Mouse (Mus musculus) Patski (cell line): ENCODE measurements at regions not wholly inside any gene's neighbourhood (a gene's known extent, or its start where the extent isn't known, plus 50 kb on each side); places are given as distances from the start of the nearest gene placed in this dataset.

Experiments used
- ATAC-seq: fragments of 100-300 bp; one replicate; pipeline ENCODE4 v1.8.0; 2021
- CTCF ChIA-PET: fragments of 350-600 bp; sonication (Branson Sonifier 250); formaldehyde crosslinking; loops from one replicate; lab custom pipeline; 2022; ENCODE audit warnings: inconsistent platforms; lab: Charles Lee
- POLR2A ChIA-PET: fragments of 350-600 bp; sonication (Branson Sonifier 250); formaldehyde crosslinking; loops from one replicate; lab custom pipeline; 2022; ENCODE audit warnings: antibody characterized with exemption, inconsistent platforms; lab: Charles Lee
- DNase-seq: peaks from one replicate; pipeline ENCODE4 v3.0.0-alpha.2; 2011; ENCODE audit warnings: low read depth, low spot score
- H3K27me3 ChIP-seq: fragments of 371-371 bp; one replicate; pipeline ENCODE4 v1.5.1; 2021
- CTCF ChIP-seq: fragments of 100-300 bp; IDR thresholded peaks from one replicate; pipeline ENCODE4 v1.5.1; 2021
- in situ Hi-C: fragments of 300-500 bp; cut with MboI; formaldehyde crosslinking; loops from 3 replicates; pipeline ENCODE4 v1.11.1; 2018; ENCODE audit warnings: low pct_unique_long_range_greater_than_20kb, mixed read lengths

DNA sequence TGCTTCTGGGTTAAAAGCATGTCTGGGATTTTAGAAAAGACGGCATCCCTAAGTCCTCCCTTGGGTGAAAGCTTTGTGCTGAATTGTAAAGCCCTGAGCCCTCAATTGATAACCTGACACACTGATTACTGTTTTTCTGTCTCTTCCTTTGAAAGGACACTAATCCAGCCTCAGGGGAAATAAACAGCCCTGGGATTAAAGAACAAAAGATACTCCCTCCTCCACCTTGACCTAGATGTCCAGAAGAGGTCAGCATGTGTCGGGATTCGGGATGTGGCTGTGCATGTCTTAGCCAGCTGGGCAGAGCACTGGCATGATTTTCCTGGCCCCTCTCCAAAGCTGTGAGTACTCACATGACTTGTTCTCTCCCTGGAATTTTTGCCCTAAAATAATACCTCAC, 208.6 kb downstream of the Brinp2 start:
- ATAC-seq: no peak
- in situ Hi-C loops: no loop called here
- ChIA-PET POLR2A (no interaction called here), CTCF (no interaction called here)
- DNase-seq: no peak
- no peak for TF ChIP-seq CTCF
- peaks cover 4% of the 10 kb centered on the region for H3K27me3 ChIP-seq

DNA sequence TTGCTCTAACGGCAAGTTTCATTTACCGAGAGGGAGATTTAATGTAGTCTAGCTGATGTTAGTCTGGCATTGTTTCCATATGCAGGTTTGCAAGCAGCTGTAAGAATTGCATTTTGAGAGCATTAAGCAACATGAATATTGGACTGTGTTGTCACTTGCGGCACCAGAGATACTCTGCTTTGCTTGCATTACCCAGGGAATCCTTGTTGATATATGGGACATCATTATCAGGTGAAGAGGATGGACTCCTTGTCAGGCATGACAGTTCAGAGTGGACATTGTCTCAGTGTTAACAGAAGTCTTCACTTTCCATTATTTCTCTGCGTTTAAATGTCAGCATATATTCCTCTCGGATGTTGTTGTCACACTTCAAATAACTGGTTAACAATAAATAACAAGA, 208.1 kb downstream of the Brinp2 start:
- peaks cover 4% of the 10 kb centered on the region for H3K27me3 ChIP-seq
- TF ChIP-seq CTCF: no peak
- ChIA-PET CTCF (no interaction called here), POLR2A (no interaction called here)
- no peak for DNase-seq
- ATAC-seq: no peak
- in situ Hi-C loops: no loop called here

DNA sequence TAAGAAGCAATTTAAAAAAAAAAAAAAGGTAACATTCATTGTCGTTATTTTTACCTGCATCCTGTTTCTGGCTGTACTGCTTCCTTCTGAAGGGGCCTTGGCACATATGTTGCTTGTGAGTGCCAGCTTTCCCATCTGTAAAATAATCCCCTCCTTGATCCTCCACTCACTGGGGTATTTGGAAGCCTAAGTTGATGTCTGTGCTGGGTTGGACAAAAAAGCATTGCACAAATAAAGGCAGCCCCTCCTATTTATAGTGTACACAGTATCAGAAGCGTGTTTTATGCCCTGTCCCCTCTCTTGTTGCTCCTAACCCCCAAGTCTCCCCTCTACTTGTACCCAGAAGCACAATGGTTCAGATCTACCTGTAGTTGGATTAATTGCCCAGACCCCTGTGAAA, 195.0 kb downstream of the Brinp2 start:
- POLR2A ChIA-PET: no interaction called here
- no peak for TF ChIP-seq CTCF
- CTCF ChIA-PET: no interaction called here
- no peaks in the 10 kb centered on the region for H3K27me3 ChIP-seq
- DNase-seq (no peak), ATAC-seq (no peak)
- in situ Hi-C loops: no loop called here

DNA sequence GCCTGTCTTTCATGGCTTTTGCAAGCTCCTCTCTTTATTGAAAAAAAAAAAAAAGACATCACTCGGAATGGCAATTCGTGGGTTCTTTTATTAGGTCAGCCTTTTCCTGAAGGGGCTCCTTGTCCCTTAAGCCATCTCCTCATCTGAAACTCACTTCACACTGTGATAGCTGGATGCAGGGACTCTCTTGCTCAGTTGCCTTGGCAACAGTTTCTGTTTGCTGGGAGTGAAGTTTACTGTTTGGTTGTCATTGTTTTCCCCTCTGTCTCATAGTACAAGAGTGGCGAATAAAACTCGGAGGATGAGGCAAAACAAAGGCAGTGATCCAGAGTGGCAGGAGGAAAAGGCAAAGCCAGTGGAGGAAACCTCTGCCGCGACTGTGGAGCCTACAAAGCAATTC, 194.6 kb downstream of the Brinp2 start:
- POLR2A ChIA-PET: no interaction called here
- no peaks in the 10 kb centered on the region for H3K27me3 ChIP-seq
- no peak for DNase-seq
- no peak for TF ChIP-seq CTCF
- in situ Hi-C loops: no loop called here
- CTCF ChIA-PET: no interaction called here
- no peak for ATAC-seq

DNA sequence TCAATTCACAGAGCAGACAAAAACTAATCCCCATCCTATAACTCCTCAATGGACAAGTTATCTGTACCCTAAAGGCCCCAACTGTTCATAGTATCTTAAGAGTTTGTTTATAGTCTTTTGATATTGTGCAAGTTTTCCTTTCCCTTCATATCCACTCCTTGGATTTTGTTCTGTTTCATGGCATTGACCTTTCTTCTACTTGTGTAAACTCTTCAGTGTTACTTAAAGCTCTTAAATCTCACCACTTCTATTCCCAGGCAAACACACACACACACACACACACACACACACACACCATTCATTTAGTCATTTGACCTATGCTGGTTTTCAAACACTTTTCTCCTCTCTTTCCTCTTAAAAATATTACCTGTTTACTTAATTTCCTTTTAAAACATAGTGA, 192.7 kb downstream of the Brinp2 start:
- no peak for DNase-seq

DNA sequence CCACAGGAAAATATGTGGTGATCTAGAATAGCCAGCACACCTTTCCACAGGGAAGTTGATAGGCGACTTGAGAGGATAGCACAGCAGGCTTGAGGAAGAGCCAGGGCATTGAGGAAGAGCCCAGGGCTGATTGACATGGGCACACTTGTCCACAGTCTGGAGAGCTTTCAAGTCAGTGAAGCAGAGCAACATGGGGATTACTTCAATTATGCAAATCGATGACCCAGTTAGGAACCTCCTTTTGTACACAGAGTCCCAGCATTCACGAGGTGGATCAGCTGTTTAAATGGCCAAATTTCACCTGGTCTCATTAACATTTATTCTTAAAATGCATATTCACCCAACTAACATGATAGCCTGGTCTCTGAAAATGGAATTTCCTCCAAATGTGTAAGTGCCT, 186.1 kb downstream of the Brinp2 start:
- in situ Hi-C loops: no loop called here
- ATAC-seq (no peak), DNase-seq (no peak)
- H3K27me3 ChIP-seq: no peaks in the 10 kb centered on the region
- TF ChIP-seq CTCF: no peak
- ChIA-PET POLR2A (no interaction called here), CTCF (no interaction called here)

More for the DNA sequence above, 192.7 kb downstream of the Brinp2 start:
- no peaks in the 10 kb centered on the region for H3K27me3 ChIP-seq
- ChIA-PET POLR2A (no interaction called here), CTCF (no interaction called here)
- ATAC-seq: no peak
- in situ Hi-C loops: no loop called here
- TF ChIP-seq CTCF: no peak

DNA sequence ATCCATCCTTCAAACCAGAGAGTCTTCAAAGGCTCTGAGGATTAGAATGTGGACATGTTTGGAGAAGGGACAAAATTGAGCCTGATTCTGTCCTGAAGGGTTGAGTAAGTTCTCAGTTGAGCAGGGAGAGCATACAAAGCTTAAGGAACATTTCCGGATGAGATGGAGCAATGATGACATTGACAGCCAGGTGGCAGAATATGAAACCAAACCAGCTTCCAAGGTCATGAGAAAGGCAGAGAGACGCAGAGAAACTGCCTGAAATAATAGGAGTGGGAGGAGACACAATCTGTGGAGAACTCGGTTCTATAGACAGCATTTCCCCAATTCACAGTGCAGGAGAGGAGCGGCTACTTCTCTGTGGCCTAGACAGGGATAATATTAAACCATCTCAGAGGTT, 176.0 kb downstream of the Brinp2 start:
- no peak for ATAC-seq
- no peak for DNase-seq
- in situ Hi-C loops: no loop called here
- CTCF ChIA-PET: no interaction called here
- POLR2A ChIA-PET: no interaction called here
- peak; percentile 8 for TF ChIP-seq CTCF
- H3K27me3 ChIP-seq: no peaks in the 10 kb centered on the region

DNA sequence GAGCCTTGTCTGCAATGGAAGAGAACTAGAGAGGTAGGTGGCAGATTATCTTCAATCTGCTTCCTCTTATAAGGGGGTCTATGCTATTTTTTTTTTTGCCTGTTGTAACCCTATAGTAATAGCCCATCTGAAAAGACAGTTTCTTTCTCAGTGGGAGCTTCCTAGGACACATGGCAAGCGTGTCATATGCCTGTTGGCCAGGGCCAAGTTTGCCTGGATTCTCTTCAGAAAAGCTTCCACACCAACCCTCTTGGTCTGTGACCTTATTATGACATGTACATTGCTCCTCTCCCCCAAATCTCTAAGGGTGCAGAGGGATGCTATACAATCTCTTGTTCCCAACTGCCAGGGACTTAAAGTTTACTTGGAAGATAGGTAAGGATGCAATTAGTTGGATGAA, 174.8 kb downstream of the Brinp2 start:
- ChIA-PET POLR2A (no interaction called here), CTCF (no interaction called here)
- in situ Hi-C loops: no loop called here
- no peak for TF ChIP-seq CTCF
- no peaks in the 10 kb centered on the region for H3K27me3 ChIP-seq
- DNase-seq (no peak), ATAC-seq (no peak)

DNA sequence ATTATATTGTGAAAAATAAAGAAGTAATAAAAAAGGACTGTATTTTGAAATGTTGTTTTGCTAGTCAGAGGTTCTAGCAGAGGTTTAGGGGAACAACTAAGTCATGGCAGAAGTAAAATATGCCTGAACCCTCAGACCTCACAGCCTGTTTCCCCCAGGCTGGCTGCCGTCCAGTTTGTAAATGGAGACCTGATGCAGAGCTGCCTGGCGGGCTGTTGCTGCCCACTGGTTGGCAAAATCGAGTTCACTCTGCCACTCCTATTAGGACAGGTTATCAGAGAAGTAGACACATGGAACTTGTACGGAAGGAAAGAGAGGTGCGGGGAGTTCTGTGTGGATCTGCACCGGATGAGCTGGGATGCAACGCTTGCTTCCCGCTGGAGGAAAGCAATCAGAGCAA, 168.5 kb downstream of the Brinp2 start:
- in situ Hi-C loops: no loop called here
- POLR2A ChIA-PET: interaction anchor here (0.5 kb wide), 1 partner anchor 630 kb away, joined by 4 read pairs; no protein-coding TSS in a partner anchor
- no peak for TF ChIP-seq CTCF
- CTCF ChIA-PET: no interaction called here
- no peak for DNase-seq
- no peak for ATAC-seq
- peaks cover 9% of the 10 kb centered on the region for H3K27me3 ChIP-seq

DNA sequence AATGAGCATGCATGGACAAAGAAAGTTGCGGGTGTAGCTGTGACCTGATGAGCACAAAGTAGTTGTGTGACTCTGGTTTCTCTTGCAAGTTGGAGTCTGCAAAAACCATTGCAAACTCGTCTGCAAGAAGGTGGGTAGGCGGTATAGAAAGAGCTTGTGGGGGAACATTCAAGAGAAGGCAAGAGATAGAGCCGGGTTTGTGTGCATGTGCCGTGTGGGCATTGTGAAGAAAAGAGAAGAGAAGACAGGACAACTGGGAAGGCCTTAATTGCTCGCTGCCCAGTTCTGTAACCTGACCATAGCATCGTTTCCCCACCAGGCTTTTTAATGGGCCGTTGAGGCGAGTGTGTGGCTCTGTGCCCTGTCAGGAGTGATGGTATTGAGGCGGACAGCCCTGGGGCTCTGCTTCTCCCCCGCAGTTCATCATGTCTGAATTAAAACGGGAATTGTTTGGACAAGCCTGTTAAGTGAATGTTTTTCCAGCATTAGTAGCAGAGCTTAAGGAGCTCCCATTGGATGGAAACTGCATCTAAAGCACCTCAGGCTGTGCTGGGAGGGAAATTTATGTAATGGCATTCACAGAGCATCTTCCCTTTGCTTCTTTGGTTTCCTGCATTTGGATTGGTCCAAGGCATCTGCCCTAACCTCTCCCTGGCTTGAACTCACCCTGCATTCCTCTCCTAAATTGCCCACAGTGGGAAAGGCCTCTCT, 163.1 kb downstream of the Brinp2 start:
- in situ Hi-C loops: no loop called here
- CTCF ChIA-PET: no interaction called here
- DNase-seq (no peak), ATAC-seq (no peak)
- H3K27me3 ChIP-seq: peaks cover 9% of the 10 kb centered on the region
- TF ChIP-seq CTCF: no peak
- POLR2A ChIA-PET: no interaction called here

DNA sequence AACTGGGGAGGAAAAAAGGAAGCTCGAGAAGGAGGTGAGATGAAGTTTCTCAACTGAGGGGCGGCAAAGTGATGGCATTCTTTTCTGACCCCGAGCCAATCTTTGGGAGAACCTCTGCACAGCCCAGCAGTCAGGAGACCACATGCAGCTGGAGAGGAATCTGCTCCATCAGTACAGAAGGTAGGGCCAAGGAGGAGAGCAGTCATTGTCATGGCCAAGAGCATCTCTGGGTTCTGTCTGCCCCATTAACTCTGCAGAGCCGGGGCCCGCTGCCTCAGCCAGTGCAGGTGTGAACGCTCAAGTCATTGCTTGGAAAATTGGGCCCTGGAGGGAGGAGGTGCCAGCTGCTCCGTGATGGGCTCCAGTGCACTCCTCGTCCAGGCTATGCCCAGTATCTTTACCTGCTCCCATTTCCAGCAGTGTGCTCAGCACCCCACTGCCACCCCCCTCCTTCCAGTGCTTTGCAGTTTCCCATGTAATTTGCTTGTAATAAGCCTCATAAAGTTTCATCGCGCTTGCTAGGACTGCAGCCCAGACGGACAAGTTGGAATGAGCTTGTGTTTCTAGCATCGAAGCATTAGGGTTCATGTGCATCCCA, 162.1 kb downstream of the Brinp2 start:
- DNase-seq (no peak), ATAC-seq (no peak)
- TF ChIP-seq CTCF: no peak
- ChIA-PET CTCF (no interaction called here), POLR2A (interaction anchor here (0.6 kb wide), 1 partner anchor 100 kb away, joined by 3 read pairs; no protein-coding TSS in a partner anchor)
- H3K27me3 ChIP-seq: peaks cover 5% of the 10 kb centered on the region
- in situ Hi-C loops: no loop called here
